Mouse (Mus musculus) liver, adult 2 months (tissue): ENCODE measurements around the gene Mybphl. TPM values are rescaled to one million over a fixed set of nuclear protein-coding genes. Genes with fewer than 3 reads are reported as not detected.

Experiments
- DNase-seq: peaks from one replicate; pipeline ENCODE4 v3.0.0-alpha.2; 2011; ENCODE audit warnings: low read depth, low spot score; ENCODE audit errors: extremely low read depth
- H3K27ac ChIP-seq: fragments of 200-500 bp; replicated peaks from 2 replicates; pipeline ENCODE4 v1.5.1; 2012; ENCODE audit warnings: low read depth, mild to moderate bottlenecking, control low read depth, inconsistent platforms, low read length; ENCODE audit not compliant: insufficient read depth
- H3K27me3 ChIP-seq: fragments of 200-500 bp; 2 replicates; pipeline ENCODE4 v1.6.1; 2012; ENCODE audit warnings: mild to moderate bottlenecking, moderate library complexity, low read length, inconsistent platforms; ENCODE audit not compliant: control insufficient read depth, insufficient read depth
- H3K36me3 ChIP-seq: fragments of 200-500 bp; 2 replicates; pipeline ENCODE4 v1.6.1; 2012; ENCODE audit warnings: low read length, inconsistent platforms; ENCODE audit not compliant: control insufficient read depth, insufficient read depth
- H3K4me1 ChIP-seq: fragments of 200-500 bp; 2 replicates; pipeline ENCODE4 v1.6.1; 2011; ENCODE audit warnings: low read length; ENCODE audit not compliant: control insufficient read depth, insufficient read depth
- H3K4me3 ChIP-seq: fragments of 200-500 bp; 2 replicates; pipeline ENCODE4 v1.5.1; 2011; ENCODE audit warnings: low read depth, mild to moderate bottlenecking, control low read depth, low read length, moderate library complexity; ENCODE audit not compliant: insufficient read depth
- H3K79me2 ChIP-seq: fragments of 200-500 bp; 2 replicates; pipeline ENCODE4 v1.6.1; 2012; ENCODE audit warnings: inconsistent platforms, mild to moderate bottlenecking, low read length, moderate library complexity; ENCODE audit not compliant: control insufficient read depth, insufficient read depth
- H3K9ac ChIP-seq: fragments of 200-500 bp; 2 replicates; pipeline ENCODE4 v1.6.1; 2012; ENCODE audit warnings: low read depth, mild to moderate bottlenecking, control low read depth, inconsistent platforms, low read length
- CTCF ChIP-seq: fragments of 200-500 bp; IDR thresholded peaks from 2 replicates; pipeline ENCODE4 v1.5.1; 2011; ENCODE audit warnings: low read depth, low read length, control low read depth
- POLR2A ChIP-seq: fragments of 200-500 bp; IDR thresholded peaks from 2 replicates; pipeline ENCODE4 v1.6.1; 2011; ENCODE audit warnings: low read length, control low read depth; ENCODE audit not compliant: insufficient read depth; ENCODE audit errors: extremely low read depth
- WGBS: fragments of 180-500 bp; shearing (Covaris S2); methylation state at CpG from one replicate; pipeline ENCODE4 v1.1.7; 2018; 5-methylcytosine and 5-hydroxymethylcytosine counted together
- polyA plus RNA-seq: library from polyadenylated mRNA; depleted of rRNA; stranded (reverse); fragments of >200 nt; gene quantifications from 2 replicates; pipeline ENCODE4 v1.2.3, GENCODE M21; 2012
- total RNA-seq: library from RNA; depleted of rRNA; stranded (reverse); fragments of >200 nt; gene quantifications from 2 replicates; pipeline ENCODE4 v1.2.3, GENCODE M21; 2014

The Mybphl gene
- total and polyA plus RNA-seq, 2 experiments = not detected

- WGBS = 56% methylated on average over 6 of the region's 6 CpGs
- Histone ChIP-seq H3K4me3 (no peak overlapping the region), H3K9ac (no peak overlapping the region), H3K27me3 (no peaks in the 10 kb centered on the region), H3K27ac (no peak overlapping the region), H3K79me2 (no peaks in the 10 kb centered on the region), H3K36me3 (no peaks in the 10 kb centered on the region; the same call in 1 of the 2 replicates), H3K4me1 (no peaks in the 10 kb centered on the region)
- TF ChIP-seq POLR2A (no peak), CTCF (no peak)
- DNase-seq = no peak
Measured at GRCm38 (mm10) chr3:108358445-108358844, 6.3 kb upstream of the Mybphl start.

DNA sequence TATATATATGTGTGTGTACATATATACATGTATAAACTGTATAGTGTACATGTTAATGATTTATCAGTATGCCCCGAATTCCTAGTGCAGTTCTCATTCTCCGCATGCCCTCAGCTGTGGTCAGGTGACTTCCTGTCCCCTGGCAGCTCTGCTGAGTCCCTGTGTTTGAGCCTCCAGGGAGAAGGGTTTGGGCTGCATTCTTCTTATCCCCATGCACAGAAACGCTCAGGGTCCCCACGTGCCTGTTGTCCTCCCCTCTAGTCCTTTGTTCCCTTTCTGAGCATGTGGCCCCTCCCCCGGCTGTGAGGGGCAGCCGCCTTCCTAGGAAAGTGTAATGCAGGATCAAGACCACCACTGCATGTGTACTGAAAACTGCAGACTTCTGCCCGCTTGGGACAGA is 3.8 kb upstream of the Mybphl start:
- H3K36me3 ChIP-seq = no peaks in the 10 kb centered on the region
- H3K79me2 ChIP-seq = no peaks in the 10 kb centered on the region
- H3K27me3 ChIP-seq = no peaks in the 10 kb centered on the region
- no peaks in the 10 kb centered on the region for H3K4me1 ChIP-seq
- H3K4me3 ChIP-seq = no peak overlapping the region
- TF ChIP-seq CTCF (no peak), POLR2A (no peak)
- no peak for DNase-seq
- no peak overlapping the region for H3K27ac ChIP-seq
- 52% methylated on average over 7 of the region's 7 CpGs for WGBS
- H3K9ac ChIP-seq = no peak overlapping the region

GRCm38 (mm10) chr3:108363626-108364025 is 1.1 kb upstream of the Mybphl start:
- no peak for TF ChIP-seq CTCF
- TF ChIP-seq POLR2A = no peak
- Histone ChIP-seq H3K27ac (no peak overlapping the region), H3K79me2 (no peaks in the 10 kb centered on the region), H3K4me1 (no peaks in the 10 kb centered on the region; the same call in 1 of the 2 replicates), H3K27me3 (no peaks in the 10 kb centered on the region), H3K4me3 (no peak overlapping the region), H3K9ac (no peak overlapping the region), H3K36me3 (no peaks in the 10 kb centered on the region)
- WGBS = 65% methylated on average over 3 of the region's 3 CpGs
- no peak for DNase-seq

- Histone ChIP-seq H3K79me2 (no peaks in the 10 kb centered on the region), H3K27me3 (no peaks in the 10 kb centered on the region), H3K9ac (no peak overlapping the region), H3K4me1 (peaks cover 3% of the 10 kb centered on the region), H3K36me3 (no peaks in the 10 kb centered on the region), H3K27ac (no peak overlapping the region), H3K4me3 (no peak overlapping the region)
- peak; percentile 15 for DNase-seq
- 74% methylated on average over 9 of the region's 9 CpGs for WGBS
- no peak for TF ChIP-seq POLR2A
- TF ChIP-seq CTCF = no peak
Measured at GRCm38 (mm10) chr3:108367173-108367572, 2.5 kb downstream of the Mybphl start.

GRCm38 (mm10) chr3:108367828-108368227 is 3.1 kb downstream of the Mybphl start:
- Histone ChIP-seq H3K27ac (no peak overlapping the region), H3K36me3 (no peaks in the 10 kb centered on the region), H3K79me2 (no peaks in the 10 kb centered on the region), H3K4me3 (no peak overlapping the region), H3K9ac (no peak overlapping the region), H3K4me1 (peaks cover 3% of the 10 kb centered on the region), H3K27me3 (no peaks in the 10 kb centered on the region)
- TF ChIP-seq CTCF (no peak), POLR2A (no peak)
- DNase-seq = no peak
- 51% methylated on average over 3 of the region's 3 CpGs for WGBS

GRCm38 (mm10) chr3:108368721-108369120 is 4.0 kb downstream of the Mybphl start:
- WGBS = 26% methylated on average over 5 of the region's 5 CpGs

More at GRCm38 (mm10) chr3:108368721-108369120, 4.0 kb downstream of the Mybphl start:
- Histone ChIP-seq H3K27me3 (no peaks in the 10 kb centered on the region), H3K4me1 (peaks cover 3% of the 10 kb centered on the region), H3K36me3 (no peaks in the 10 kb centered on the region), H3K4me3 (no peak overlapping the region), H3K27ac (no peak overlapping the region), H3K79me2 (no peaks in the 10 kb centered on the region), H3K9ac (no peak overlapping the region)
- no peak for TF ChIP-seq CTCF
- no peak for TF ChIP-seq POLR2A
- peak; percentile 70 for DNase-seq
